Mouse (Mus musculus) heart, embryonic 11.5 days (tissue): Measurements from ENCODE around the gene Ak5. TPM values are rescaled to one million over a fixed set of nuclear protein-coding genes. Genes with fewer than 3 reads are reported as not detected.

Experiments used
- ATAC-seq: fragments of 200-750 bp; cut with Nextera tagmentation; replicated peaks from 2 replicates; pipeline ENCODE4 v1.8.0; 2017; ENCODE audit warnings: moderate library complexity; ENCODE audit not compliant: insufficient number of reproducible peaks, low FRiP score, low TSS enrichment
- H3K27ac ChIP-seq: fragments of 300-500 bp; sonication (generic); 2 replicates; pipeline ENCODE4 v1.5.1; 2014; ENCODE audit warnings: mild to moderate bottlenecking, low read depth, low read length
- H3K27me3 ChIP-seq: fragments of 300-500 bp; sonication (generic); 2 replicates; pipeline ENCODE4 v1.6.1; 2014; ENCODE audit warnings: mild to moderate bottlenecking, low read length, mixed read lengths; ENCODE audit not compliant: control insufficient read depth, insufficient read depth
- H3K36me3 ChIP-seq: fragments of 300-500 bp; sonication (generic); 2 replicates; pipeline ENCODE4 v1.6.1; 2014; ENCODE audit warnings: mild to moderate bottlenecking, low read length, moderate library complexity, mixed read lengths; ENCODE audit not compliant: control insufficient read depth, insufficient read depth
- H3K4me1 ChIP-seq: fragments of 300-500 bp; sonication (generic); 2 replicates; pipeline ENCODE4 v1.6.1; 2014; ENCODE audit warnings: low read length; ENCODE audit not compliant: control insufficient read depth, insufficient read depth
- H3K4me2 ChIP-seq: fragments of 300-500 bp; sonication (generic); 2 replicates; pipeline ENCODE4 v1.6.1; 2014; ENCODE audit warnings: mild to moderate bottlenecking, moderate library complexity
- H3K4me3 ChIP-seq: fragments of 300-500 bp; sonication (generic); 2 replicates; pipeline ENCODE4 v1.5.1; 2014; ENCODE audit warnings: low read depth, low read length
- H3K9ac ChIP-seq: fragments of 300-500 bp; sonication (generic); 2 replicates; pipeline ENCODE4 v1.6.1; 2014; ENCODE audit warnings: mild to moderate bottlenecking, low read depth, low read length, moderate library complexity
- H3K9me3 ChIP-seq: fragments of 300-500 bp; sonication (generic); replicated peaks from 2 replicates; pipeline ENCODE4 v1.6.1; 2016; ENCODE audit warnings: low read length; ENCODE audit not compliant: control insufficient read depth
- WGBS: fragments of 180-500 bp; shearing (Covaris S2); extraction: QIAGEN DNeasy Blood & Tissue Kit; methylation state at CpG from one replicate; pipeline ENCODE4 v1.1.7; 2014; ENCODE audit not compliant: insufficient replicate concordance; 5-methylcytosine and 5-hydroxymethylcytosine counted together
- polyA plus RNA-seq: library from polyadenylated mRNA; unstranded; fragments of >200 nt; fragmentation: Nextera tagmentation; extraction: Ambion mirVana; gene quantifications from 2 replicates; pipeline ENCODE4 v1.2.1, GENCODE M21; 2014

The Ak5 gene
- polyA plus RNA-seq, 1 experiment from 2014 or later, result 1.9 TPM

- no peak overlapping the region for H3K4me2 ChIP-seq
- WGBS, result 76% methylated on average over 6 of the region's 6 CpGs
- no peak overlapping the region for H3K4me3 ChIP-seq
- H3K27me3 ChIP-seq, result peaks cover 6% of the 10 kb centered on the region; the same call in 1 of the 2 replicates
- ATAC-seq, result no peak
- H3K36me3 ChIP-seq, result no peaks in the 10 kb centered on the region
- no peaks in the 10 kb centered on the region for H3K9me3 ChIP-seq
- no peak overlapping the region for H3K9ac ChIP-seq
- H3K27ac ChIP-seq, result no peak overlapping the region
- H3K4me1 ChIP-seq, result no peaks in the 10 kb centered on the region
Observed at GRCm38 (mm10) chr3:152515959-152516358, 152.2 kb downstream of the Ak5 start.

GRCm38 (mm10) chr3:152512517-152512916 lies 155.6 kb downstream of the Ak5 start:
- H3K27me3 ChIP-seq, result peaks cover 11% of the 10 kb centered on the region; the same call in 1 of the 2 replicates
- no peaks in the 10 kb centered on the region for H3K9me3 ChIP-seq
- H3K4me1 ChIP-seq, result no peaks in the 10 kb centered on the region
- H3K4me2 ChIP-seq, result no peak overlapping the region
- H3K4me3 ChIP-seq, result no peak overlapping the region
- H3K36me3 ChIP-seq, result no peaks in the 10 kb centered on the region
- 63% methylated on average over 2 of the region's 2 CpGs for WGBS
- no peak; the same call in 1 of the 2 replicates for ATAC-seq
- H3K27ac ChIP-seq, result no peak overlapping the region
- H3K9ac ChIP-seq, result no peak overlapping the region

GRCm38 (mm10) chr3:152509268-152509667 lies 158.9 kb downstream of the Ak5 start:
- H3K27ac ChIP-seq, result no peak overlapping the region
- no peak overlapping the region for H3K4me3 ChIP-seq
- H3K27me3 ChIP-seq, result peaks cover 16% of the 10 kb centered on the region; the same call in 1 of the 2 replicates
- no peak overlapping the region for H3K4me2 ChIP-seq
- no peaks in the 10 kb centered on the region for H3K36me3 ChIP-seq
- H3K4me1 ChIP-seq, result no peaks in the 10 kb centered on the region
- no peak overlapping the region for H3K9ac ChIP-seq
- no peak for ATAC-seq
- H3K9me3 ChIP-seq, result no peaks in the 10 kb centered on the region
- 75% methylated on average over 7 of the region's 7 CpGs for WGBS

GRCm38 (mm10) chr3:152508419-152508993 lies 159.7 kb downstream of the Ak5 start:
- Histone ChIP-seq H3K27ac (no peak overlapping the region), H3K4me2 (no peak overlapping the region), H3K36me3 (no peaks in the 10 kb centered on the region), H3K4me3 (no peak overlapping the region), H3K9me3 (no peaks in the 10 kb centered on the region), H3K4me1 (no peaks in the 10 kb centered on the region), H3K27me3 (peaks cover 13% of the 10 kb centered on the region; the same call in 1 of the 2 replicates), H3K9ac (no peak overlapping the region)
- no peak for ATAC-seq
- WGBS, result 69% methylated on average over 12 of the region's 12 CpGs

GRCm38 (mm10) chr3:152507900-152508299 lies 160.3 kb downstream of the Ak5 start:
- H3K9me3 ChIP-seq, result no peaks in the 10 kb centered on the region
- peaks cover 10% of the 10 kb centered on the region; the same call in 1 of the 2 replicates for H3K27me3 ChIP-seq
- no peak for ATAC-seq
- no peak overlapping the region for H3K4me3 ChIP-seq
- 79% methylated on average over 8 of the region's 8 CpGs for WGBS
- H3K9ac ChIP-seq, result no peak overlapping the region
- no peak overlapping the region for H3K27ac ChIP-seq
- H3K4me2 ChIP-seq, result no peak overlapping the region
- H3K4me1 ChIP-seq, result no peaks in the 10 kb centered on the region
- no peaks in the 10 kb centered on the region for H3K36me3 ChIP-seq

GRCm38 (mm10) chr3:152498968-152499696 lies 169.0 kb downstream of the Ak5 start:
- H3K9ac ChIP-seq, result no peak overlapping the region
- peaks cover 12% of the 10 kb centered on the region; the same call in 1 of the 2 replicates for H3K27me3 ChIP-seq
- H3K4me3 ChIP-seq, result no peak overlapping the region
- no peaks in the 10 kb centered on the region for H3K9me3 ChIP-seq
- WGBS, result 74% methylated on average over 2 of the region's 2 CpGs
- H3K4me2 ChIP-seq, result no peak overlapping the region
- no peak for ATAC-seq
- peaks cover 21% of the 10 kb centered on the region for H3K4me1 ChIP-seq
- no peak overlapping the region for H3K27ac ChIP-seq
- H3K36me3 ChIP-seq, result no peaks in the 10 kb centered on the region

GRCm38 (mm10) chr3:152497842-152498241 lies 170.3 kb downstream of the Ak5 start:
- H3K9me3 ChIP-seq, result no peaks in the 10 kb centered on the region
- ATAC-seq, result no peak
- H3K36me3 ChIP-seq, result no peaks in the 10 kb centered on the region
- peaks cover 12% of the 10 kb centered on the region; the same call in 1 of the 2 replicates for H3K27me3 ChIP-seq
- no peak overlapping the region for H3K4me3 ChIP-seq
- no peak overlapping the region for H3K27ac ChIP-seq
- peaks cover 27% of the 10 kb centered on the region for H3K4me1 ChIP-seq
- no peak overlapping the region for H3K9ac ChIP-seq
- WGBS, result 76% methylated on average over 2 of the region's 2 CpGs
- H3K4me2 ChIP-seq, result no peak overlapping the region

GRCm38 (mm10) chr3:152497084-152497483 lies 171.1 kb downstream of the Ak5 start:
- H3K4me1 ChIP-seq, result peaks cover 31% of the 10 kb centered on the region

More at GRCm38 (mm10) chr3:152497084-152497483, 171.1 kb downstream of the Ak5 start:
- ATAC-seq, result no peak
- Histone ChIP-seq H3K27ac (no peak overlapping the region), H3K9me3 (no peaks in the 10 kb centered on the region), H3K9ac (no peak overlapping the region), H3K27me3 (peaks cover 13% of the 10 kb centered on the region), H3K4me2 (no peak overlapping the region), H3K4me3 (no peak overlapping the region), H3K36me3 (no peaks in the 10 kb centered on the region)
- 60% methylated on average over 7 of the region's 7 CpGs for WGBS
